Mouse (Mus musculus) brain, embryonic 14.5 days (tissue): ENCODE results near the gene Esrrb.

Experiments
- CTCF ChIP-seq: fragments of 200-500 bp; IDR thresholded peaks from 2 replicates; pipeline ENCODE4 v1.5.1; 2012; ENCODE audit warnings: inconsistent platforms, mild to moderate bottlenecking, moderate library complexity, borderline replicate concordance; ENCODE audit not compliant: insufficient read depth, insufficient read length; ENCODE audit errors: extremely low read depth
- POLR2A ChIP-seq: fragments of 200-500 bp; IDR thresholded peaks from 2 replicates; pipeline ENCODE4 v1.6.1; 2012; ENCODE audit warnings: mild to moderate bottlenecking, inconsistent platforms, borderline replicate concordance; ENCODE audit not compliant: poor library complexity, insufficient read depth, insufficient read length, severe bottlenecking; ENCODE audit errors: extremely low read depth

DNA sequence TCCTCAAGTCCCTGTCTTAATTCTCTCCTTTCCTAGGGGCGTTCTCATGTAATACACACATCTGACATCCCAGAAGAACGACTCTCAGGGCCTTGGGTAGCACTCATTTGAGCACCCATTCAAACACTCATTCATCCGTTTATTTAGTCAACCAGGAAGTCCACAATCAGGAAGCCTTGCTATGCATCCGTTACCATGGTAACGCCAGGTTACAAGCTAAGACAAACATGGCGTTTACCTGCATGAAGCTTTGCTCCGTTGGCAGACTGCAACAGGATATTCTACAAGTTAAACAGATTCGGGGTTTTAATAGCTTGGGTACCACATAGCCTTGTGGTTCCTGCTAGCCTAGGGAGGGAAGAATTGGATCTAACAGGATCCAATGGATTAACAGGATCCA is 1.0 kb upstream of the Esrrb start:
- TF ChIP-seq POLR2A = no peak
- no peak for TF ChIP-seq CTCF
